Mouse (Mus musculus) testis, adult 2 months (tissue): ENCODE measurements around the gene Zc3h10.

ENCODE experiments used
- CTCF ChIP-seq: fragments of 200-500 bp; IDR thresholded peaks from 2 replicates; pipeline ENCODE4 v1.5.1; 2012; ENCODE audit warnings: low read depth, mild to moderate bottlenecking, inconsistent platforms, low read length, moderate library complexity; ENCODE audit not compliant: control insufficient read depth, insufficient read depth, insufficient replicate concordance
- POLR2A ChIP-seq: fragments of 200-500 bp; IDR thresholded peaks from 2 replicates; pipeline ENCODE4 v1.6.1; 2012; ENCODE audit warnings: low read depth, mild to moderate bottlenecking, inconsistent platforms, low read length, moderate library complexity; ENCODE audit not compliant: control insufficient read depth

DNA sequence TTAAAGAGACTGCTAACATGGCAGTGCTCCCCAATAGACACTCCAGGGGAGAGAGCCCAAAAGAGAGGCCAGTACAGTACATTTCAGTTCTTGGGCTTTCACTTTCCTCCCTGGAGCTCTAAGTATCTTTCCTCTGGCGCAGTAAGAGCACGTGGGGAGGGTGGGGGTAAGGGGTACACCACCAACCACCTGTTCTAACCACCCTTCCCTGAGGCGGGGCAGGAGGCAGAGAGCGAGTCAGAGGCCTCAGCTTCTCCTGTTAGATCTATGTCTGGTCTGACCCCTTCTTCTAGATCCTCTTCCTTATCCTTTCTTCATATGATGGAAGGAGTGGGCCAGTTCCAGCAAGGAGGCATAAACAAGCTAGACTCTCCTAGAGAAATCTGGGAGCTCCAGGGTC, 39.5 kb upstream of the Zc3h10 start:
- TF ChIP-seq CTCF (no peak), POLR2A (no peak)
